Mouse (Mus musculus): Measurements from ENCODE around the gene Garnl3. TPM values are rescaled to one million over a fixed set of nuclear protein-coding genes. Genes with fewer than 3 reads are reported as not detected.

Garnl3 gene
- total RNA-seq, 1 experiment from 2014 or later = 1.1 TPM

GRCm38 (mm10) chr2:32960273-32960672 is 171.2 kb downstream of the Garnl3 start:
- no peak for ATAC-seq (replicated peaks; ENCODE audit: low read depth, poor library complexity, severe bottlenecking)

- ATAC-seq (replicated peaks; ENCODE audit: low read depth, poor library complexity, severe bottlenecking) = no peak
These were observed 174.1 kb downstream of the Garnl3 start for GRCm38 (mm10) chr2:32957344-32957743.

- no peak for ATAC-seq (replicated peaks; ENCODE audit: low read depth, poor library complexity, severe bottlenecking)
These were observed 176.9 kb downstream of the Garnl3 start for GRCm38 (mm10) chr2:32954581-32954980.

- ATAC-seq (replicated peaks; ENCODE audit: low read depth, poor library complexity, severe bottlenecking) = no peak
These were observed 184.0 kb downstream of the Garnl3 start for GRCm38 (mm10) chr2:32947454-32947853.

- ATAC-seq (replicated peaks; ENCODE audit: low read depth, poor library complexity, severe bottlenecking) = no peak
These were observed 191.0 kb downstream of the Garnl3 start for GRCm38 (mm10) chr2:32940483-32940882.

GRCm38 (mm10) chr2:32939418-32939817 is 192.0 kb downstream of the Garnl3 start:
- peak; percentile 78 for ATAC-seq (replicated peaks; ENCODE audit: low read depth, poor library complexity, severe bottlenecking)

GRCm38 (mm10) chr2:32938741-32939140 is 192.7 kb downstream of the Garnl3 start:
- no peak for ATAC-seq (replicated peaks; ENCODE audit: low read depth, poor library complexity, severe bottlenecking)

Other genes with a start within 250 kb of the Garnl3 start
- gene Rpl12, start 170.1 kb downstream of the Garnl3 start, total RNA-seq (2017) = 2,360 and 2,455 TPM in 2 replicates
- gene Lrsam1, start 170.0 kb downstream of the Garnl3 start, total RNA-seq (2017) = 4.0 and 6.2 TPM in 2 replicates
- gene Slc2a8, start 149.6 kb downstream of the Garnl3 start, total RNA-seq (2017) = 1.6 and 3.0 TPM in 2 replicates
- 2.2 and 3.2 TPM in 2 replicates for gene Angptl2, start 84.4 kb upstream of the Garnl3 start, total RNA-seq (2017)
- gene Ralgps1, start 239.8 kb upstream of the Garnl3 start, total RNA-seq (2017) = 2.0 and 2.3 TPM in 2 replicates

Measured in common myeloid progenitor, adult 5-6 weeks (primary cell).